Mouse (Mus musculus): ENCODE data around the gene Sypl2.
"Not testable (repeated sequence)": the region's sequence is repeated elsewhere in the genome, so short reads cannot be mapped to it uniquely, and the experiment has no call there.

Gene Sypl2

GRCm38 (mm10) chr3:108226558-108227350 is at the start of gene Sypl2:
Sypl2 (minus strand) TSS chr3:108226648.
- DNase-seq = peak; percentile 83

- DNase-seq = no peak
Observed at GRCm38 (mm10) chr3:108259319-108259718, 32.9 kb upstream of the Sypl2 start.

GRCm38 (mm10) chr3:108257831-108258500 is 31.5 kb upstream of the Sypl2 start:
- no peak for DNase-seq

GRCm38 (mm10) chr3:108256719-108257637 is 30.5 kb upstream of the Sypl2 start, which contains the start of gene Psma5:
Psma5 (plus strand) TSS chr3:108256926.
- peak; percentile 91 for DNase-seq

- DNase-seq = no peak
Observed at GRCm38 (mm10) chr3:108246857-108247256, 20.4 kb upstream of the Sypl2 start.

GRCm38 (mm10) chr3:108241243-108241839 is 14.9 kb upstream of the Sypl2 start:
- DNase-seq = no peak

GRCm38 (mm10) chr3:108237474-108238102 is 11.1 kb upstream of the Sypl2 start:
- DNase-seq = not testable (repeated sequence)

GRCm38 (mm10) chr3:108231646-108232045 is 5.2 kb upstream of the Sypl2 start:
- DNase-seq = no peak

GRCm38 (mm10) chr3:108227521-108227920 is 1.1 kb upstream of the Sypl2 start:
- no peak for DNase-seq

GRCm38 (mm10) chr3:108225711-108226557 is 514 bp downstream of the Sypl2 start:
- DNase-seq = peak; percentile 71

- DNase-seq = no peak
Observed at GRCm38 (mm10) chr3:108220661-108221060, 5.8 kb downstream of the Sypl2 start.

GRCm38 (mm10) chr3:108214734-108215133 is 11.7 kb downstream of the Sypl2 start:
- DNase-seq = no peak

GRCm38 (mm10) chr3:108212406-108212805 is 14.0 kb downstream of the Sypl2 start:
- DNase-seq = peak; percentile 28

- no peak for DNase-seq
Observed at GRCm38 (mm10) chr3:108211845-108212244, 14.6 kb downstream of the Sypl2 start.

- DNase-seq = no peak
Observed at GRCm38 (mm10) chr3:108210771-108211139, 15.7 kb downstream of the Sypl2 start, which contains the start of gene Atxn7l2. Atxn7l2 (minus strand) TSS chr3:108210934.

- DNase-seq = peak; percentile 94
Observed at GRCm38 (mm10) chr3:108209946-108210770, 16.3 kb downstream of the Sypl2 start.

- no peak for DNase-seq
Observed at GRCm38 (mm10) chr3:108209536-108209935, 16.9 kb downstream of the Sypl2 start.

- DNase-seq = no peak
Observed at GRCm38 (mm10) chr3:108209001-108209400, 17.4 kb downstream of the Sypl2 start.

- no peak for DNase-seq
Observed at GRCm38 (mm10) chr3:108206731-108207375, 19.6 kb downstream of the Sypl2 start.

- no peak for DNase-seq
Observed at GRCm38 (mm10) chr3:108205601-108206000, 20.8 kb downstream of the Sypl2 start.

Measured in kidney, adult 18-20 months (tissue).